Mouse (Mus musculus) fat pad, adult 2 months (tissue): ENCODE measurements around the gene Crlf2.
A peak's percentile ranks its signal among the peaks of the same experiment; 100 is the strongest.

ENCODE experiments used
- DNase-seq: peaks from one replicate; pipeline ENCODE4 v3.0.0-alpha.2; 2011; ENCODE audit warnings: low read depth, low spot score; ENCODE audit errors: extremely low read depth

The Crlf2 gene

DNA sequence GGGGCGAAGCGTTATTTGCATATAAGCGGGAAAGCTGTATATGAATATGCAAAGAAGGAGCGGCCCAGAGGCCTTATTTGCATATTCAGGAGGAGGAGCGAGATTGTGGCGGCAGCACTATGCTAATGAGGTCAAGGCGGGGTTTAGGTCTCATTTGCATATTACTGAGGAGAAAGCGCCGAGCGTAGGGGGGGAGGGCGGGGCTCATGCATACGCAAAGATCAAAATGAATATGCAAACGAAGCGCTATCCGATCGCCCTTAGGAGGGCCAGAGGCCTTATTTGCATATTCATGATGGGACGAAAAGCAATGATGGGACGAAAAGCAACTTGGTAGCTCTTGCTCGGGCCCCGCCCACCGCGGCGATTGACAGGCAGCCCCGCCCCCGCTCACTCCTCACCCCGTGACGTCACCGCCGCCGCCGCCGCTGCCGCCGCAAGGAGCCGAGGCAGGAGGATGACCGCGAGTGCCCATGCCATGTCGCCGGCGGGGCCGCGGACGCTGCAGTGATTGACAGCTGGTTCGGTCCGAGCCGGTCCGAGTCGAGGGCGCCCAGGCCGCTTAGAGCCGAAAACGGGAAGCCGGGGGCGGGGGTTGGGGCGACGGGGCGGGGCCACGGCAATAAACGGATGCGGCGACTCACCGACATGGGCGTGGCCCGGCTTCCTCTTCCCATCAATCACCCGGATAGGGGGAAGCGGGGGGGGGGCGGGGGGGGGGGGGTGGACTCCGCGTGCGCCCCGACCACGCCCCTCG, at the start of gene Crlf2:
Gene Crlf2 (minus strand): TSS at position 590 of the 757 bp plus-strand sequence.
- DNase-seq, result peak; percentile 90

- DNase-seq, result no peak
Measured at GRCm38 (mm10) chr5:109602585-109602984, 43.8 kb upstream of the Crlf2 start.

- no peak for DNase-seq
Measured at GRCm38 (mm10) chr5:109601080-109601479, 42.3 kb upstream of the Crlf2 start.

- DNase-seq, result no peak
Measured at GRCm38 (mm10) chr5:109598876-109599275, 40.1 kb upstream of the Crlf2 start.

DNA sequence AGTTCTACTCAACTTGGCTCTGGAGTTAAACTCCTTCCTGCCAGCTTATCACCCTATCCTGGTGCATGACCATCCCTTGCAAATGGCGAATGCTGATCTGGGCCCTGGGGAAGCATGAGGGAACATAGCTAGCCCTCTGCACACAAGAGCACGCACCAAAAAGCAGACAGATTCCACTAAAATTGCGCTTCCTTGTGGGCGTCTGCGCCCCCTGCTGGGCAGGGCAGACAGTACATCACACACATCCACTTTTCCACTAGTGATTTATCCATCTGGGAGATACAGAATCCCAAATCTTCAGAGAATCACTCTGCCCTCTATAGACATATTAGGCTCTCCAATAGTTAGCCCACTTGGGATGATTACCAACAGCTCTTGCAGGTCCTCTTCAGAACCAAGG, 37.9 kb upstream of the Crlf2 start:
- no peak for DNase-seq

GRCm38 (mm10) chr5:109562829-109563228, 4.0 kb upstream of the Crlf2 start:
- no peak for DNase-seq

- DNase-seq, result no peak
Measured at GRCm38 (mm10) chr5:109559191-109559590, 398 bp upstream of the Crlf2 start.

DNA sequence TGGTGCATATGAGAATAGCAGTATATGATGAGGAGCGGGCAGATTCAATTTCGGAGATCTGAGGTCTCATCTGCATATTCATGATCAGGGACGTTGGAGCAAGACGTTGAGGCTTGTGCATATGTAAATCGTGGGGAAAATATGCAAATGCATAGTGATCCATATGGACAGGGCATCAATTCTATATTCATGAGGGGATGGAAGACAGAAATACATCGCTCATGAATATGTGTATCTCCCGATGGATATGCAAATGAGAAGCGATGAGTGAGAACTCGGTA, 730 bp downstream of the Crlf2 start:
- DNase-seq, result no peak

GRCm38 (mm10) chr5:109557321-109558122, 1.3 kb downstream of the Crlf2 start:
- DNase-seq, result peak; percentile 97

DNA sequence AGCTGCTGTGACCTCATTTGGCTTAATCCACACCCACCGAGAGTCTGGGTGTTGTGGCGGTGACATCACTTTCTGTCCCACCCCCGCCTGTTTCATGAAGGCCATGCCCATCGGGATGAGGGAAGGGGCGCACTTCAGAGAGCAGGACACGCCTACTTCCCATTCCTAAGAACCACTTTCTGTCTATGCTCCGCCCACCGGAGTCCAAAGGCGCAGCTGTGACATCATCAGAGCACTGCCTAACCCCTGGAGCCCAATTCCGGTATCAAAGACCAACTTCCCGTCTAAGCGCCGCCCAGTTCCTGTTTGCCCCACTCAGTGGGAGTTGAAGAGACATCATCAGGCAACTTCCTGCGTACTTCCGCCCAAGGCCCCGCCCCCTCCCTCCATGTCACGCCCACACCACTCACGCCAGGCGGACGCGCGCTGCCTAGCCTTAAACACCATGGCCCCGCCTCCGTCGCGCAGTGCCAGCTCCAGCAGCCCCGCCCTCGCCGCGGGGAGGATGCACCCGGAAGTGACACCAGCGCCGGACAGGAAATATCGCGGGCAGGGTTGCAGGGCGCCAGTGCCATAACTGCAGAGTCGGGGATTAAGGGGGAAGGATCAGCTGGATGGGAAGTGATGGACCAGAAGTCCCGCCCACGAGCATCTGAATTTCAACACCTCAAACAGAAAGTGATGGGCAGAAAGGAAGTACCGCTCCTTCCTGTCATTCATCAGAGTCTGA, 2.0 kb downstream of the Crlf2 start:
- DNase-seq, result peak; percentile 45

DNA sequence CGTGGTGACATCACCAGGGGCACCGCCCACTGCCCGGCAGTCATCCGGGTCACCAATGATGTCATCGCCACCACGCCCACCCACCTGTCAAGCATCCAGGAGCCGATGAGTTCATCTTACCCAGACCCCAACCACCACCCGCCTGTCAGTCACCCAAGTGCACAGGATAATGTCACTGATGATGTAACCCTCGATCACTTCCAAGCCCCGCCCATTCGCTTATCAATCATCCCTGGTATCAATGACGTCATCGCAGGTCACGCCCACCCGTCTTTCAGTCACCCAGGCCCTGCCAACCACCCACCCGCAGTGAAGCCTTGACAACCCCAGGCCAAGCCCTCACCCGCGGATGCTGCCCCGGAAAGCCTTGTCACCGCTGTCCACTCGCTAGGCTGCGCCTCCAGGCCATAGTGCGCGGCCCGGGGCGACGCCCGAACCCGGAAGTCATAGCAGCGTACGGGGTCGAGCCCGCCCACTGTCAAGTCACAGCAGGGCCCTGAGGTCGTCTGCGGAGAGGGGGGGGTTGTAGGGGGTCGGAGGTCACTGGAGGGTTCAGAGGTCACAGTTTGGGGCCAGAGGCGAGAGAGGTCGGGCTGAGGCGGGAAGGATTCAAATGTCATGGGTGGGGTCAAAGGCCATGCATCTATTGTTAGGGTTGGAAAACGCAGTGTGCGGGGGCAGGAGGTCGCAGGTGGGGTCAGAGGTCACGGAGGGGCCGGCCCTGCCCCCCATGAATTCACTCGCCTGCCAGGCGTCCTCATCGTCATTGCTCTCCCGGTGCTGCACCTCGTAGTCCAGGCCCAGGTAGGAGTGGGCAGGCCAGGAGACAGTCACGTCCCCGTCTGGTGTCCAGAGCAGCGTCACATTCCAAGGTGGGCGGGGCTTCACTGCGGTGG, 2.9 kb downstream of the Crlf2 start:
- no peak for DNase-seq

DNA sequence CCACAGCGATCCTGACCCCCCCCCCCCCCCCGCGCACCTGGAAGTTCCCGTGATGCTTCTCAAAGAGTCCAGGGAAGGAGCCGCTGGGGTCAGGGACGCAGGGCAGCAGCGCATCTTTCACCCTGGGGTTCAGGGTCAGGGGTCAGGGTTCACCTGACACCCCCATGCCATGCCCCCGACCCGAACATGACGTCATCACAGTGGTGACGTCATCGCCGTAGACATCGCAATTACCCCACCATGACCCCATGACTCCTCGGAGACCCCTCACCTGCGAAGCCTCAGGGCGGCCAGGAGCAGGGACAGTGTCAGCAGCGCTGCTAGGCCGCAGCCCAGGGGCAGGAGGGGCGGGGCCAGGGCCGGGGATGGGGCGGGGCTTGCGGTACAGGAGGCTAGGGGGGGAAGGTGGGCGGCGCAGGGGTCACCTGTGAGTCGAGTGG, 3.5 kb downstream of the Crlf2 start:
- no peak for DNase-seq

DNA sequence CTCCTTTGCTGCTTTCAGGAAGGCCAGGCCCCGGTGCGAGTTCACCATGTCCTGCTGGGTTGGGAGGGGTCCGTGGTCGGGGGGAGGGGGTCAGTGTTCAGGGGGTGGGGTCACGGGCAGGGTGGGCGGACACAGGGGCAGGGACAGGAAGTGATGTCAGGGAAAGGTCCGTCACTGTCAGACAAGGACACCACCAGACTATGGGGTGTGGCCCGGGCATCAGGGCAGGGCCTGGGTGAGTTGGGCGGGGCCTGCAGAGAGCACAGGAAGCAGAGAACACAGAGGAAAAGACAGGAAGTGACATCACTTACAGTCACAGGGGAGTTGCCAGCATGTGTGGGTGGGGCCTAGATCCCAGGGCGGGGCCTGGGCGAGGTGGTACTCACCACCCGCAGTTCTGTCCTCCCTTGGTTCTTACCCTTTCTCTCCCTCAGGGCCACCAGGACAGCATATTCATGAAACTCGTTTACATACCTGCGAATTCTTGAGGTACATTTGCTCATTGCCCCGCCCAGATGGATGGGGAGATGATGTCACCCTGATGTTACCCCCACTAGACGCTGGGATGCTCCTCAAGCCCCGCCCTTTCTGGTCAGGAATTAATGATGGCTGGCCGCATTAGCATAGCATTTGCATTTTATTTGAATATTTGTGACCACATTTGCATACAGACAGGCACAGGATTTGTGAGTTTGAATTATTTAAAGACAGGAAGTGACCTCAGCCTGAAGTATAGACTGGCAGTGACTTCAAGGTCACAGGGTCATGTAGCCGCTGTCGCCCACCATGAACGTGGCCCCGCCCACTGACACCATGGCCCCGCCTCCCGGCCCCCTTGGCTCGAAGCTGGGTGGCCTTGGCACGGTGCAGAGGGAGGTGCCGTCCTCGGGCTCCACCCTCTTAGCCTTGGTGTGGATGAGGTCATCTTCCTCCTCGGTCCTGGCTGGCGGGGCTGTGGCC, 4.4 kb downstream of the Crlf2 start:
- no peak for DNase-seq

- no peak for DNase-seq
Measured at GRCm38 (mm10) chr5:109553160-109553930, 5.4 kb downstream of the Crlf2 start.

- no peak for DNase-seq
Measured at GRCm38 (mm10) chr5:109552541-109552940, 6.3 kb downstream of the Crlf2 start.

DNA sequence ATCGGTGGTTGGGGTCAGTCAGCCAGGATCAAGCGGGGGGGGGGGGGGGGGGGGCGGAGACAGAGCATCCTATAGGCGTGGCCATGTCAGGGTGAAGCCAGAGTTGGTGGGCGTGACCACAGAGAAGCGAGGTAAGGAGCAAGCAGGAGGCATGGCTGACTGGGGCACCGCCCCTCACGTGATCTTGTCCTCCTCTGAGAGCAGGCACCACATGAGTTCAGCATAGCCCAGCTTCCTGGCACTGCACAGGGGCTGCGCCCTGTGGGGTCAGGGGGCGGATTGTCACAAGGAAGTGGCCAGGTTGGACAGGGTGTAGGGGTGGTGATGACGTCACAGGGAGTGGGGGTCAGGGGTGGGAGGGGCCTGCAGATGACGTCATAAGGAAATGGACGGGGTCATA, 6.7 kb downstream of the Crlf2 start:
- DNase-seq, result no peak

GRCm38 (mm10) chr5:109551041-109551765, 7.6 kb downstream of the Crlf2 start:
- no peak for DNase-seq

- DNase-seq, result no peak
Measured at GRCm38 (mm10) chr5:109550225-109550935, 8.4 kb downstream of the Crlf2 start.
